Mouse (Mus musculus) adrenal gland, postnatal 14 days (tissue): ENCODE data around the gene Gm30083. TPM values are rescaled to one million over a fixed set of nuclear protein-coding genes. Genes with fewer than 3 reads are reported as not detected.

ENCODE experiments used
- DNase-seq: peaks from one replicate; pipeline ENCODE4 v3.0.0; 2021; ENCODE audit warnings: mixed read lengths
- total RNA-seq: library from RNA; stranded (reverse); gene quantifications from 2 replicates; pipeline ENCODE4 v1.2.3, GENCODE M21; 2021

The Gm30083 gene
- total RNA-seq, 1 experiment from 2014 or later, result not detected

- no peak for DNase-seq
Observed at GRCm38 (mm10) chr14:33958841-33959240, 56.1 kb downstream of the Gm30083 start.

DNA sequence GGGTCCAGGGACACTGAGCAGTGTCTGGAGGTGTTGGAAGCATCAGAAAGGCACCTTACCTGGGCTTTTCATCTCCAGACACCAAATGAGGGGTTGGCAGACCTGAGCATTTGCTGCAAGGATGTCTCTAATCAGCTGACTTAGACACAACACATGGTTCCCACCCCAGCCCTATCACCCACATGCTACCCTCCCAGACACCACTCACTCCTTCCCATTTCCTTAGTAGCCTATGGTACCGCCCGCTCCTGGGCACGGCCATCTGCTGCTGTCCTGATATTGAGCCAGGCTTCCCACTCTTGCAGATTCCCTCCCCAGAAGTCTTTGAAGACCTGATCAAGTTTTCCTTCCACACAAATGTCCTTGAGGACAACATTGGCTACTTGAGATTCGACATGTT lies 56.8 kb downstream of the Gm30083 start:
- no peak for DNase-seq

- no peak for DNase-seq
Observed at GRCm38 (mm10) chr14:33956055-33956454, 58.9 kb downstream of the Gm30083 start.

DNA sequence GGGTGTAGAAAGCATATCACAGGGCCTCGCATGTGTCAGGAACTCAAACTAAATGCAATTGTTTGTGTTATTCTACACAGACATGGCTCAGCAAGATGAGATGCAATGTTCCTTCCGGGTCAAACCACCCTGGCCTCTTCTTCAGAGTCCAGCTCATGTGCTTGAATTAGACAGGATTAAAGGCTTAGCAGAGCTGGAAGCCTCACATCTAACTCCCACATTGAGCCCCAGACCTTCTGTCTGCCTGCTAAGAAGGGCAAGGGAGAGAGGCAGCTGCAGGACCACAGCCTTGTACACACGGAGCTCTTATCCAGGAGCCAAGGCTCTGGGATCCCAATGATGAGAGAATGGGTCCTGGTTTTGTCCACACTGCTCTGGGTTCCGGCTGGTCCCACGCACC lies 61.2 kb downstream of the Gm30083 start, which contains the start of gene Rbp3:
Gene Rbp3, plus strand, starts transcription at position 243 of the 400 bp plus-strand sequence.
- no peak for DNase-seq

GRCm38 (mm10) chr14:33952233-33952981 lies 62.6 kb downstream of the Gm30083 start:
- no peak for DNase-seq

- DNase-seq, result no peak
Observed at GRCm38 (mm10) chr14:33946125-33946524, 68.9 kb downstream of the Gm30083 start.

- peak; percentile 64 for DNase-seq
Observed at GRCm38 (mm10) chr14:33942222-33942621, 72.8 kb downstream of the Gm30083 start.

DNA sequence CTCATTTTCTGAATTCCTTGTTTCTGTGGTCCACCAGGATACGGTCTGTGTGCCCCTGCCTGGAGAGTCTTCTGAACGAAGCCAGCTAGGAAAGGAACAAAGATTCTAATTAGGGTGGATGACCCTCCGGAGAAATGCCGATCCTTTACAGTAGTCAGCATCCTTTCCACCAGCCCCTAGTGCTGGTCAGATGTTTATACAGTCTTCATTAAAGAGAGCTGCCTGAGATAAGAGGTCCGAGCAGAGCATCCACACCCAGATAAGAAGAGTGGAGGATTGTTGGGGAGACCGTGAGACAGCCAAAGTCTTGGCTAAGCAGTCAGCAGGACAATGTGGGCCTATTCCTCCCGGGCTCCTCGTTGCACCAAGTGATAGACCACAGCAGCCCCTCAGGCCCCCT lies 74.2 kb downstream of the Gm30083 start, which contains the start of gene Gdf2:
Gene Gdf2, plus strand, starts transcription at position 301 of the 400 bp plus-strand sequence.
- no peak for DNase-seq

- DNase-seq, result peak; percentile 84
Observed at GRCm38 (mm10) chr14:33939117-33939516, 75.9 kb downstream of the Gm30083 start.

Other genes with a start within 250 kb of the Gm30083 start
- 10.1 and 12.8 TPM in 2 replicates for gene Gdf10, start 91.6 kb downstream of the Gm30083 start, total RNA-seq
- 3.1 TPM in 1 of 2 replicates, not detected in the other for gene Gdf2, start 74.1 kb downstream of the Gm30083 start, total RNA-seq
- not detected in 2 replicates for gene Rbp3, start 61.2 kb downstream of the Gm30083 start, total RNA-seq
- gene Zfp488, start 36.4 kb downstream of the Gm30083 start, total RNA-seq, result not detected in 2 replicates
- gene Gm5460, start 1.6 kb upstream of the Gm30083 start, total RNA-seq, result not detected in 2 replicates
- gene Antxrl, start 37.5 kb upstream of the Gm30083 start, total RNA-seq, result not detected in 2 replicates
- gene Anxa8, start 70.8 kb upstream of the Gm30083 start, total RNA-seq, result 7.0 and 8.9 TPM in 2 replicates
- gene A630023A22Rik, start 87.6 kb upstream of the Gm30083 start, total RNA-seq, result not detected in 2 replicates
- gene Npy4r, start 137.3 kb upstream of the Gm30083 start, total RNA-seq, result 0.41 and 0.44 TPM in 2 replicates
- gene Gprin2, start 186.5 kb upstream of the Gm30083 start, total RNA-seq, result 0.48 and 1.2 TPM in 2 replicates
- gene Syt15, start 204.4 kb upstream of the Gm30083 start, total RNA-seq, result 0.44 and 1.5 TPM in 2 replicates